Mouse (Mus musculus) MEL (cell line): ENCODE results near the gene 9530077C05Rik. TPM values are rescaled to one million over a fixed set of nuclear protein-coding genes. Genes with fewer than 3 reads are reported as not detected.
A peak's percentile ranks its signal among the peaks of the same experiment; 100 is the strongest.

ENCODE experiments used
- DNase-seq: peaks from one replicate; pipeline ENCODE4 v3.0.0; 2011; ENCODE audit warnings: low read depth, low spot score
- H3K27ac ChIP-seq: 2 replicates; pipeline ENCODE4 v1.5.1; 2012; ENCODE audit warnings: low read depth, mild to moderate bottlenecking, control low read depth, low read length, moderate library complexity; ENCODE audit not compliant: control insufficient read depth
- H3K27me3 ChIP-seq, 2 experiments: fragments of 150-350 bp in 1 of 2; sonication (generic) in 1 of 2; 2 replicates each; pipeline ENCODE4 v1.6.1; 2012; ENCODE audit warnings: low read length in 2 of 2, mild to moderate bottlenecking in 2 of 2, improper control_type of control experiment in 1 of 2, moderate library complexity in 1 of 2; ENCODE audit not compliant: insufficient read depth in 2 of 2, control insufficient read depth in 1 of 2
- H3K36me3 ChIP-seq, 2 experiments: 2 replicates each; pipeline ENCODE4 v1.6.1; 2012 to 2014; ENCODE audit warnings: low read length in 2 of 2, improper control_type of control experiment in 1 of 2, inconsistent platforms in 1 of 2, mild to moderate bottlenecking in 1 of 2; ENCODE audit not compliant: insufficient read depth in 2 of 2, control insufficient read depth in 1 of 2
- H3K4me1 ChIP-seq, 2 experiments: fragments of 150-350 bp in 1 of 2; sonication (generic) in 1 of 2; 2 replicates each; pipeline ENCODE4 v1.6.1; 2012; ENCODE audit warnings: low read length in 2 of 2, improper control_type of control experiment in 1 of 2, mild to moderate bottlenecking in 1 of 2; ENCODE audit not compliant: insufficient read depth in 2 of 2, control insufficient read depth in 1 of 2
- H3K4me3 ChIP-seq, 2 experiments: fragments of 150-350 bp in 1 of 2; sonication (generic) in 1 of 2; 2 replicates each; pipeline ENCODE4 v1.5.1; 2012; ENCODE audit warnings: low read depth in 2 of 2, low read length in 2 of 2, mild to moderate bottlenecking in 2 of 2, moderate library complexity in 2 of 2, control low read depth in 1 of 2, improper control_type of control experiment in 1 of 2; ENCODE audit not compliant: control insufficient read depth in 1 of 2, insufficient read depth in 1 of 2
- H3K79me2 ChIP-seq: 2 replicates; pipeline ENCODE4 v1.6.1; 2012; ENCODE audit warnings: mild to moderate bottlenecking, low read length, moderate library complexity; ENCODE audit not compliant: control insufficient read depth, poor library complexity, insufficient read depth
- H3K9ac ChIP-seq: 2 replicates; pipeline ENCODE4 v1.6.1; 2012; ENCODE audit warnings: low read depth, mild to moderate bottlenecking, control low read depth, low read length, moderate library complexity; ENCODE audit not compliant: control insufficient read depth, poor library complexity, severe bottlenecking
- H3K9me3 ChIP-seq: fragments of 150-350 bp; sonication (generic); replicated peaks from 2 replicates; pipeline ENCODE4 v1.6.1; 2012; ENCODE audit warnings: mild to moderate bottlenecking, low read length, improper control_type of control experiment, moderate library complexity; ENCODE audit not compliant: insufficient read depth
- BHLHE40 ChIP-seq: IDR thresholded peaks from 2 replicates; pipeline ENCODE4 v1.6.1; 2012; ENCODE audit warnings: low read depth, mild to moderate bottlenecking, inconsistent platforms, low read length, improper control_type of control experiment, borderline replicate concordance
- CHD1 ChIP-seq: IDR thresholded peaks from 2 replicates; pipeline ENCODE4 v1.6.1; 2012; ENCODE audit warnings: low read depth, mild to moderate bottlenecking, inconsistent platforms, low read length, improper control_type of control experiment
- CHD2 ChIP-seq: IDR thresholded peaks from 2 replicates; pipeline ENCODE4 v1.6.1; 2011; ENCODE audit warnings: low read length, improper control_type of control experiment
- E2F4 ChIP-seq: IDR thresholded peaks from 2 replicates; pipeline ENCODE4 v1.6.1; 2011; ENCODE audit warnings: low read depth, low read length, improper control_type of control experiment, borderline replicate concordance
- ELF1 ChIP-seq: IDR thresholded peaks from 2 replicates; pipeline ENCODE4 v1.6.1; 2014; ENCODE audit warnings: low read depth, mild to moderate bottlenecking, inconsistent platforms, low read length, improper control_type of control experiment, moderate library complexity
- EP300 ChIP-seq, 2 experiments: IDR thresholded peaks; 2 replicates each; pipeline ENCODE4 v1.6.1; 2011; ENCODE audit warnings: improper control_type of control experiment in 2 of 2, low read length in 2 of 2, low read depth in 1 of 2, mild to moderate bottlenecking in 1 of 2
- ETS1 ChIP-seq: IDR thresholded peaks from 2 replicates; pipeline ENCODE4 v1.6.1; 2012; ENCODE audit warnings: low read depth, mild to moderate bottlenecking, inconsistent platforms, low read length, improper control_type of control experiment, moderate library complexity
- GABPA ChIP-seq: IDR thresholded peaks from 2 replicates; pipeline ENCODE4 v1.6.1; 2012; ENCODE audit warnings: low read depth, mild to moderate bottlenecking, inconsistent platforms, low read length, improper control_type of control experiment, moderate library complexity
- GATA1 ChIP-seq: IDR thresholded peaks from 2 replicates; pipeline ENCODE4 v1.6.1; 2011; ENCODE audit warnings: low read depth, low read length, improper control_type of control experiment
- HCFC1 ChIP-seq: IDR thresholded peaks from 2 replicates; pipeline ENCODE4 v1.6.1; 2012; ENCODE audit warnings: low read depth, mild to moderate bottlenecking, inconsistent platforms, low read length, improper control_type of control experiment, moderate library complexity
- MAFK ChIP-seq: IDR thresholded peaks from 2 replicates; pipeline ENCODE4 v1.6.1; 2011; ENCODE audit warnings: low read depth, mild to moderate bottlenecking, low read length, improper control_type of control experiment, borderline replicate concordance
- MYB ChIP-seq: IDR thresholded peaks from 2 replicates; pipeline ENCODE4 v1.6.1; 2011; ENCODE audit warnings: mild to moderate bottlenecking, low read depth, low read length, improper control_type of control experiment
- NELFE ChIP-seq: IDR thresholded peaks from 2 replicates; pipeline ENCODE4 v1.6.1; 2011; ENCODE audit warnings: low read depth, low read length, improper control_type of control experiment
- NRF1 ChIP-seq: IDR thresholded peaks from 2 replicates; pipeline ENCODE4 v1.6.1; 2014; ENCODE audit warnings: low read depth, mild to moderate bottlenecking, inconsistent platforms, low read length, improper control_type of control experiment, moderate library complexity; ENCODE audit not compliant: poor library complexity, insufficient read depth, severe bottlenecking
- POLR2A ChIP-seq, 2 experiments: IDR thresholded peaks; 2 replicates each; pipeline ENCODE4 v1.6.1; 2011 to 2012; ENCODE audit warnings: low read length in 2 of 2, mild to moderate bottlenecking in 2 of 2, control low read depth in 1 of 2, improper control_type of control experiment in 1 of 2, low read depth in 1 of 2, moderate library complexity in 1 of 2; ENCODE audit not compliant: control insufficient read depth in 1 of 2, insufficient read depth in 1 of 2, poor library complexity in 1 of 2
- POLR2AphosphoS2 ChIP-seq: IDR thresholded peaks from 2 replicates; pipeline ENCODE4 v1.6.1; 2011; ENCODE audit warnings: low read length, improper control_type of control experiment
- POLR2AphosphoS5 ChIP-seq: IDR thresholded peaks from 2 replicates; pipeline ENCODE4 v1.6.1; 2012; ENCODE audit warnings: low read depth, borderline replicate concordance, mild to moderate bottlenecking, inconsistent platforms, low read length, moderate library complexity, mixed read lengths
- RAD21 ChIP-seq: IDR thresholded peaks from 2 replicates; pipeline ENCODE4 v1.6.1; 2011; ENCODE audit warnings: mild to moderate bottlenecking, low read depth, low read length, improper control_type of control experiment
- RCOR1 ChIP-seq: IDR thresholded peaks from 2 replicates; pipeline ENCODE4 v1.6.1; 2012; ENCODE audit warnings: low read depth, mild to moderate bottlenecking, inconsistent platforms, low read length, improper control_type of control experiment
- SIN3A ChIP-seq: IDR thresholded peaks from 2 replicates; pipeline ENCODE4 v1.6.1; 2012; ENCODE audit warnings: low read length, improper control_type of control experiment, inconsistent platforms
- SMC3 ChIP-seq: IDR thresholded peaks from 2 replicates; pipeline ENCODE4 v1.6.1; 2011; ENCODE audit warnings: low read depth, low read length, improper control_type of control experiment
- TAL1 ChIP-seq: IDR thresholded peaks from 2 replicates; pipeline ENCODE4 v1.6.1; 2012; ENCODE audit warnings: mild to moderate bottlenecking, inconsistent platforms, low read length, moderate library complexity, mixed read lengths
- TBP ChIP-seq: IDR thresholded peaks from 2 replicates; pipeline ENCODE4 v1.8.0; 2011; ENCODE audit warnings: low read depth, low read length, improper control_type of control experiment
- TCF12 ChIP-seq: IDR thresholded peaks from 2 replicates; pipeline ENCODE4 v1.6.1; 2014; ENCODE audit warnings: low read depth, mild to moderate bottlenecking, inconsistent platforms, low read length, improper control_type of control experiment, moderate library complexity
- UBTF ChIP-seq: IDR thresholded peaks from 2 replicates; pipeline ENCODE4 v1.6.1; 2012; ENCODE audit warnings: low read depth, mild to moderate bottlenecking, inconsistent platforms, low read length, improper control_type of control experiment, moderate library complexity, borderline replicate concordance; ENCODE audit not compliant: insufficient read depth
- USF1 ChIP-seq: IDR thresholded peaks from 2 replicates; pipeline ENCODE4 v1.6.1; 2014; ENCODE audit warnings: low read depth, mild to moderate bottlenecking, inconsistent platforms, low read length, improper control_type of control experiment, moderate library complexity
- ZC3H11A ChIP-seq: IDR thresholded peaks from 2 replicates; pipeline ENCODE4 v1.6.1; 2012; ENCODE audit warnings: low read depth, mild to moderate bottlenecking, inconsistent platforms, low read length, improper control_type of control experiment
- ZKSCAN1 ChIP-seq: IDR thresholded peaks from 2 replicates; pipeline ENCODE4 v1.6.1; 2012; ENCODE audit warnings: low read depth, mild to moderate bottlenecking, inconsistent platforms, low read length, improper control_type of control experiment, moderate library complexity
- ZMIZ1 ChIP-seq: IDR thresholded peaks from 2 replicates; pipeline ENCODE4 v1.6.1; 2012; ENCODE audit warnings: low read depth, mild to moderate bottlenecking, inconsistent platforms, low read length, improper control_type of control experiment, moderate library complexity
- ZNF384 ChIP-seq: IDR thresholded peaks from 2 replicates; pipeline ENCODE4 v1.6.1; 2012; ENCODE audit warnings: low read depth, mild to moderate bottlenecking, inconsistent platforms, low read length, improper control_type of control experiment
- polyA plus RNA-seq, 2 experiments: library from polyadenylated mRNA; stranded (reverse) in 1 of 2; unstranded in 1 of 2; fragments of >175 nt in 1 of 2; fragments of >200 nt in 1 of 2; gene quantifications; 2 replicates each; pipeline versions ENCODE4 v1.2.1 to v1.2.4; 2012; ENCODE audit warnings: low replicate concordance in 2 of 2, low read depth in 1 of 2; ENCODE audit not compliant: insufficient read length in 2 of 2, insufficient read depth in 1 of 2, missing spikeins in 1 of 2
- total RNA-seq: library from RNA; depleted of rRNA; stranded (reverse); fragments of 300-350 nt; gene quantifications from 2 replicates; pipeline ENCODE4 v1.2.3, GENCODE M21; 2012

9530077C05Rik gene
- total and polyA plus RNA-seq, 3 experiments, result 4.1 to 6.9 TPM; not detected in 1

- TF ChIP-seq TBP (peak; percentile 58; the same call in 1 of the 2 replicates), POLR2AphosphoS5 (no peak), CHD1 (peak; percentile 61; the same call in 1 of the 2 replicates), TAL1 (no peak), GATA1 (no peak), ETS1 (peak; percentile 45), TCF12 (peak; percentile 5; the same call in 1 of the 2 replicates), NRF1 (0 out of 2 replicates have a peak, but pooled peaks have one; percentile 9), HCFC1 (0 out of 2 replicates have a peak, but pooled peaks have one; percentile 11)
Observed at GRCm38 (mm10) chr9:22428666-22429410, 17.5 kb downstream of the 9530077C05Rik start (continued).

GRCm38 (mm10) chr9:22429533-22430241 is 18.4 kb downstream of the 9530077C05Rik start:
- no peaks in the 10 kb centered on the region for H3K79me2 ChIP-seq
- H3K4me3 ChIP-seq, result peak overlapping the region; percentile 38 to 45
- H3K9me3 ChIP-seq, result no peaks in the 10 kb centered on the region
- H3K9ac ChIP-seq, result peak overlapping the region; percentile 42
- H3K27ac ChIP-seq, result peak overlapping the region; percentile 80
- peaks cover 26 to 27% of the 10 kb centered on the region in 2 experiments for H3K4me1 ChIP-seq
- H3K27me3 ChIP-seq, result no peaks in the 10 kb centered on the region
- DNase-seq, result peak; percentile 99
- H3K36me3 ChIP-seq, result peaks cover 0 to 30% of the 10 kb centered on the region in 2 experiments; a peak in 2 of 4 replicates
- peak; percentile 89 for TF ChIP-seq BHLHE40
- peak; percentile 62; the same call in 1 of the 2 replicates for TF ChIP-seq ELF1
- TF ChIP-seq TAL1, result peak; percentile 68
- TF ChIP-seq GATA1, result peak; percentile 99
- peak; percentile 97; the same call in 1 of the 2 replicates for TF ChIP-seq POLR2AphosphoS2
- TF ChIP-seq ZMIZ1, result peak; percentile 75; the same call in 1 of the 2 replicates
- TF ChIP-seq MAFK, result peak; percentile 96
- TF ChIP-seq EP300 (IDR thresholded peaks at IDR 0.05; ENCODE audit: low read depth in 1 of 2, low read length in 2 of 2), result peak; percentile 98 to 100
- peak; percentile 63; the same call in 1 of the 2 replicates for TF ChIP-seq ZNF384
- peak; percentile 96 for TF ChIP-seq MYB
- TF ChIP-seq CHD2, result peak; percentile 12; the same call in 1 of the 2 replicates
- TF ChIP-seq HCFC1, result peak; percentile 71
- TF ChIP-seq SIN3A, result peak; percentile 99
- peak; percentile 96; the same call in 1 of the 2 replicates for TF ChIP-seq CHD1
- no peak for TF ChIP-seq USF1
- TF ChIP-seq GABPA, result 0 out of 2 replicates have a peak, but pooled peaks have one; percentile 61
- peak; percentile 66; the same call in 1 of the 2 replicates for TF ChIP-seq POLR2AphosphoS5
- TF ChIP-seq E2F4, result 0 out of 2 replicates have a peak, but pooled peaks have one; percentile 39
- TF ChIP-seq RAD21, result no peak; the same call in 1 of the 2 replicates
- TF ChIP-seq TBP, result peak; percentile 61
- TF ChIP-seq UBTF, result no peak
- TF ChIP-seq SMC3, result 0 out of 2 replicates have a peak, but pooled peaks have one; percentile 20
- TF ChIP-seq POLR2A (IDR thresholded peaks at IDR 0.05; ENCODE audit: control insufficient read depth in 1 of 2, insufficient read depth in 1 of 2, low read depth in 1 of 2, low read length in 2 of 2, poor library complexity in 1 of 2), result peak in 1 of 2 experiments; percentile 42; a peak in 1 of 4 replicates
- TF ChIP-seq ZC3H11A, result no peak; the same call in 1 of the 2 replicates
- peak; percentile 35 for TF ChIP-seq ZKSCAN1
- peak; percentile 29; the same call in 1 of the 2 replicates for TF ChIP-seq NELFE
- peak; percentile 100 for TF ChIP-seq RCOR1
